Mouse (Mus musculus) midbrain, embryonic 11.5 days (tissue): ENCODE measurements around the gene Fbxl18. TPM values are rescaled to one million over a fixed set of nuclear protein-coding genes. Genes with fewer than 3 reads are reported as not detected.

Experiments used
- ATAC-seq: fragments of 200-750 bp; cut with Nextera tagmentation; 2 replicates; pipeline ENCODE4 v1.8.0; 2017; ENCODE audit warnings: moderate TSS enrichment, moderate library complexity; ENCODE audit not compliant: low FRiP score
- DNase-seq: peaks from one replicate; pipeline ENCODE4 v3.0.0; 2015; ENCODE audit warnings: low spot score; ENCODE audit errors: missing footprints
- H3K27ac ChIP-seq: fragments of 300-500 bp; sonication (generic); 2 replicates; pipeline ENCODE4 v1.5.1; 2014; ENCODE audit warnings: low read depth, low read length
- H3K27me3 ChIP-seq: fragments of 300-500 bp; sonication (generic); 2 replicates; pipeline ENCODE4 v1.6.1; 2014; ENCODE audit warnings: mild to moderate bottlenecking, low read length, moderate library complexity, mixed read lengths; ENCODE audit not compliant: control insufficient read depth, insufficient read depth
- H3K36me3 ChIP-seq: fragments of 300-500 bp; sonication (generic); 2 replicates; pipeline ENCODE4 v1.6.1; 2014; ENCODE audit warnings: mild to moderate bottlenecking, low read length, moderate library complexity, mixed read lengths; ENCODE audit not compliant: control insufficient read depth, insufficient read depth
- H3K4me1 ChIP-seq: fragments of 300-500 bp; sonication (generic); 2 replicates; pipeline ENCODE4 v1.6.1; 2014; ENCODE audit warnings: low read length; ENCODE audit not compliant: control insufficient read depth, insufficient read depth
- H3K4me2 ChIP-seq: fragments of 300-500 bp; sonication (generic); 2 replicates; pipeline ENCODE4 v1.6.1; 2014; ENCODE audit warnings: mild to moderate bottlenecking, moderate library complexity
- H3K4me3 ChIP-seq: fragments of 300-500 bp; sonication (generic); 2 replicates; pipeline ENCODE4 v1.5.1; 2014; ENCODE audit warnings: low read depth, low read length
- H3K9ac ChIP-seq: fragments of 300-500 bp; sonication (generic); 2 replicates; pipeline ENCODE4 v1.6.1; 2014; ENCODE audit warnings: low read length
- H3K9me3 ChIP-seq: fragments of 300-500 bp; sonication (generic); 2 replicates; pipeline ENCODE4 v1.6.1; 2016; ENCODE audit warnings: low read length; ENCODE audit not compliant: control insufficient read depth
- WGBS: fragments of 180-500 bp; shearing (Covaris S2); extraction: QIAGEN DNeasy Blood & Tissue Kit; methylation state at CpG from one replicate; pipeline ENCODE4 v1.1.7; 2014; 5-methylcytosine and 5-hydroxymethylcytosine counted together
- polyA plus RNA-seq: library from polyadenylated mRNA; unstranded; fragments of >200 nt; fragmentation: Nextera tagmentation; extraction: Ambion mirVana; gene quantifications from 2 replicates; pipeline ENCODE4 v1.2.1, GENCODE M21; 2014

The Fbxl18 gene
- polyA plus RNA-seq, 1 experiment from 2014 or later, result 11.8 TPM

DNA sequence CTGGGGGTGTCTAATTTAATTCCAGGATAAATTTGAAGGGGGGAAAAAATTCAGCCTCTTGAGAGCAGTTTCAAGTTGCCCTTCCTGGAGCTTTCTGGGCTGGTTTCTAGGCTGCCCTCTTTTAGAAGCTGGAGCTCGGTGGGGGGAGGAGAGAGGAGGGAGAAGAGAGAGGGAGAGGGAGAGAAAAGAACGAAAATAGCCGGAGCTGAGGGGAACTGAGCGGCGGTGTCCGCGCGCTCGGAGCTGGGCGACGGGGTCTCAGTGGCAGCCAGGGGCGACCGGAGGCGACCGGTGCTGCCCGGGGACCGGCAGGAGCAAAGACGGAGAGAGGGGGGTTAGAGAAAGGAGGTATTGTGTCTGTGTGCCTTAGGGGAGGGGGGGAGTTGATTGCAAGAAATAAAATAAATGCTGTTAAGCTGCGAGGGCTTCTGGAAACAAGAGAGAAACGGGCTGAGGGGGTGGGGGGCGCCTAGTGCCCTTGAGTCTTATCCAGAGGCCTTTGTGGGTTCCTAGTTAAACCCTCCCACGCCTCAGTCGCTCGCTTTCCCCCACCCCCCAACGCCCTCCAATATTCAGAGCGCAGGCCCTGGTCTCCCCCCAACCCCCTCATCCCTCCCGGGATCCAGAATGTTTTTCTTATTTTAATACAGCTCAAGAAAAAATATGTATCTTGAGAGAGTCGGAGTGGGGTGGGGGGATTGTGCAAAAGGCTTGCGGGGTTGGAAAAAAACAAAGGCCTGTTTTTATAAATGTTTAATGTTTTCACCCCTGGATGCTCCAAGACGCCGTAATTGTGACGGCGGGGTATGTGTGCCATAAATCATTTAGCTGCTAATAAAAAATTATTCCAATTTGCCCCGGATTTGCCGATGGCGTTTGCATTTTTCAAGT, 75.6 kb downstream of the Fbxl18 start:
- Histone ChIP-seq H3K27me3 (no peaks in the 10 kb centered on the region), H3K9ac (peak overlapping the region; percentile 99), H3K36me3 (no peaks in the 10 kb centered on the region), H3K4me1 (peaks cover 27% of the 10 kb centered on the region), H3K27ac (peak overlapping the region; percentile 100), H3K9me3 (no peaks in the 10 kb centered on the region), H3K4me3 (peak overlapping the region; percentile 97), H3K4me2 (peak overlapping the region; percentile 78)
- DNase-seq (peak; percentile 98), ATAC-seq (peak; percentile 14)
- under 1% methylated on average over 36 of the region's 36 CpGs for WGBS

DNA sequence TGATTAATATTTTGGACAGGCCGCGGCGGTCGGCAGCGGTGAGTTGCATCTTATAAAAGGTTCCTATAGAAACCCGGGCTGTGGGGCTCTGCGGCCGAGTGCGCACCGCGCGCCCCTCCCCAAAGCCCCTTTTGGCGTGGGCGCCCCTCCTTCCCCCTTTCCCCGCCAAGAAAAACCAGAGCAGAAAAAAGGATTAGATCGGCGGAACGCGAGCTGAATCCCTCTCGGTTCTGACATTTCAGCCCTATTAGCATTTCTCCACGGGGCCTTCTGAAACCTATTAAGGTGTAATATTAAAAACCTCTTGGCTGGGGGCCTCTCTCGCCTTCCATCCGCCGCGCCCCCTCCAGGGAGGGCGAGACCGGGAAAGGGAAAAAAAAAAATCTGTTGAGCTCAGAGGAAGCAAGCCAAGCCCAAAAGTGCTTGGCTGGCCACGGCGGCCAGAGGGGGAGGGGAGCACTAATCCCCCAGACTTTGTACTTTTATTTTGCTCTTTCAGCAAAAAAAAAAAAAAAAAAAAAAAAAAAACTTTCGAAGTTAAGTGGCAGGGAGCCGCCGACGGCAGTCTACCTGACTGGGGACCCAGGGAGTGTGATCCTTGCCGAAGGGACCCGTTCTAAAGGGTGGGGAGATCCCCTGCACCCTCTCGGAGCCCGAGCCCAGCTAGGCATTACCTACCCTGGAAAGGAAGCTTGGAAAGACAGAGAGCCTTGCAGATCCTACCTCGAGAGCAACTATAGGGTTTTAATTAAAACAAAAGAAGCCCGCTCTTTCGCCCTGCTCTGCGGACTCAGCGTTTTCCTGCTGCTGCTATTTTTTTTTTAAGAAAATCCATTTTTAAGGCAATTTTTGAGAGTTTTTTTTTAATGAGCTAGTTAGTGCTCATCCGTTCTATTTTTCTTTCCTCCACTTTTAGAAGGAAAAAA, 76.5 kb downstream of the Fbxl18 start:
- WGBS, result under 1% methylated on average over 43 of the region's 43 CpGs
- peaks cover 20% of the 10 kb centered on the region for H3K4me1 ChIP-seq
- ATAC-seq, result peak; percentile 27

DNA sequence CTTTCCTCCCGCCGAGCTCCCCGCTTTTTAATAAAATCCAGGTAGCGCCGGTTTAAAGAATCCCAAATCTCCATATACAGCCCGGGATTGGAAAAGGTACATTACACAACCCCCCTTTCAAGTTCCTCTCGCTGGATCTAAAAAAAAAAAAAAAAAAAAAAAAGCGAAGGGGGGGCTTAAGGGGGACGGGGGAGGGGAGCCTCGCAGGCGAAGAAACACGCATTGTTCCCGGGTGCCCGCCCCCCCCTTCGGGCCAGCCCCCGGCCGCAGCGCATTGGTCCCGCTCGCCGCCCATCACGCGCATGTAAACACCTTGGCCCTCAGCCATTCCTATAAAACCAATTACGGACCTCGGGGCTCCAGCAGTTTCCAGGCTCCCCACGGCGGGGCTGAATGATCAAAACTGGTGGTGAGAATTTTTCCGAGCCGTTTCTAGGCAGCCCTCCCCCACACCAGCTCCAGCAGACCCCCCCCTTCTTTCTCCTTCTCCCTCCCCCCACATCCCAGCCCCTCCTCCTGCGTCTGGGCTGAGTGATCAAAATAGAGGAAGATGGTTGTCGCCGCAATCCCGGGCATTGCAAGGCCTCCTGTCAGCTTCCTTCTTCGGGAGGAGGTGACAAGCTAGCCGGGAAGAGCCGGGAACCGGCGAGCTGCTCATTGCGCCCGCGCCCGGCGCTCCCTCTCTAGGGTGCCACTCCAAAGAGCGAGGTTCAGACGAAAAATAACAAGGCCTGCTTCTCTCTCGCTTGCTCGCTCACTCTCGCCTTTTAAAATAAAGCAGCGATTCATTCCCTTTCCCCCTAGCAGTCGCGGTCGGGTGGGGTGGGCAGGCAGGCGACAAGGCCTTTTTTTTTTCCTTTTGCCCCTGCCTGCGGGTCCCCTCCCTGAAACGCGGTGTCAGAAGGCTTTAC, 77.4 kb downstream of the Fbxl18 start, which contains the start of gene Tnrc18:
Tnrc18 (minus strand) TSS at position 139 of the 911 bp plus-strand sequence.
- Histone ChIP-seq H3K9ac (peak within 1 kb of the TSS; percentile 100), H3K27me3 (no peaks in the 10 kb centered on the region), H3K36me3 (no peaks in the 10 kb centered on the region), H3K4me3 (peak within 1 kb of the TSS; percentile 97), H3K4me1 (peaks cover 20% of the 10 kb centered on the region), H3K9me3 (no peaks in the 10 kb centered on the region), H3K4me2 (peak within 1 kb of the TSS; percentile 90), H3K27ac (peak within 1 kb of the TSS; percentile 100)
- peak; percentile 100 for DNase-seq
- ATAC-seq, result peak; percentile 77
- under 1% methylated on average over 56 of the region's 56 CpGs for WGBS

More for the DNA sequence above, 76.5 kb downstream of the Fbxl18 start:
- peak overlapping the region; percentile 97 for H3K4me3 ChIP-seq
- H3K9ac ChIP-seq, result peak overlapping the region; percentile 99
- H3K4me2 ChIP-seq, result peak overlapping the region; percentile 78
- DNase-seq, result peak; percentile 98
- no peaks in the 10 kb centered on the region for H3K27me3 ChIP-seq
- H3K36me3 ChIP-seq, result no peaks in the 10 kb centered on the region
- H3K27ac ChIP-seq, result peak overlapping the region; percentile 100
- no peaks in the 10 kb centered on the region for H3K9me3 ChIP-seq

Other genes with a start within 250 kb of the Fbxl18 start
- gene Slc29a4, start 202.9 kb downstream of the Fbxl18 start, polyA plus RNA-seq, result 22.8 and 23.2 TPM in 2 replicates
- gene Tnrc18, start 77.8 kb downstream of the Fbxl18 start, polyA plus RNA-seq, result 26.9 and 27.4 TPM in 2 replicates
- gene Actb, start 11.3 kb upstream of the Fbxl18 start, polyA plus RNA-seq, result 14,142 and 15,094 TPM in 2 replicates
- 566 and 605 TPM in 2 replicates for gene Fscn1, start 64.9 kb upstream of the Fbxl18 start, polyA plus RNA-seq
- 29.2 and 29.4 TPM in 2 replicates for gene Rnf216, start 217.6 kb upstream of the Fbxl18 start, polyA plus RNA-seq